Mouse (Mus musculus) small intestine, adult 2 months (tissue): ENCODE results near the gene Tnrc6a.

Source experiments
- CTCF ChIP-seq: fragments of 200-500 bp; IDR thresholded peaks from 2 replicates; pipeline ENCODE4 v1.5.1; 2012; ENCODE audit warnings: low read depth, mild to moderate bottlenecking, control low read depth, inconsistent platforms, low read length, moderate library complexity, mixed read lengths; ENCODE audit not compliant: insufficient replicate concordance, insufficient read length; ENCODE audit errors: extremely low read depth
- POLR2A ChIP-seq: fragments of 200-500 bp; IDR thresholded peaks from 2 replicates; pipeline ENCODE4 v1.6.1; 2012; ENCODE audit warnings: low read depth, mild to moderate bottlenecking, control low read depth, inconsistent platforms, low read length, moderate library complexity

GRCm38 (mm10) chr7:123240064-123240463, 116.4 kb downstream of the Tnrc6a start:
- TF ChIP-seq CTCF, result no peak
- no peak for TF ChIP-seq POLR2A
